Mouse (Mus musculus) spleen, postnatal 10 days (tissue): ENCODE results near the gene Olfr1290.

ENCODE experiments used
- DNase-seq, 2 experiments: peaks; one replicate each; pipeline ENCODE4 v3.0.0; 2021 to 2022; ENCODE audit warnings: low spot score in 2 of 2

Olfr1290 gene

GRCm38 (mm10) chr2:111493729-111494128 is at the start of gene Olfr1290:
TSS of gene Olfr1290 (minus strand) at chr2:111493829.
- no peak for DNase-seq

DNA sequence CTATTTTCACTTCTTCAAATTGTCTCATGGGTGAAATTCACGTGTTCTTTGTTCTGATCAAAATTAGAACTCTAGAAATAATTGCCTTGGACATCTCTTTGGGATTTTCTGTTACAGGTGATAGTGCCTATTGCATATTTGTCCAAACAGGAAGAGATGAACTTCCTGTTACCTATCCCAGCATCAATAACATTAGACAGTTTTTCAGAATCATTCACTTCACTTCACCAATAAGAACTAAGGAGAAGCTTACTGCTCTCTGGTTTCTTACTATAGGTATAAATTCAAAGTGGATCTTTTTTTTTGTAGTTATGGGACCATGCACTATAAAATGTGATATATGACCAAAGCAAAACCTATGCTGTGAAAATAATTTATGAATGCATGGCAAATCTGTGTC is 46.6 kb upstream of the Olfr1290 start, which contains the start of gene Olfr1294:
Gene Olfr1294, minus strand, starts transcription at position 101 of the 400 bp plus-strand sequence.
- DNase-seq, result no peak

- DNase-seq, result no peak
These were observed 31.3 kb upstream of the Olfr1290 start, which contains the start of gene Olfr1293-ps for GRCm38 (mm10) chr2:111524903-111525302. TSS of gene Olfr1293-ps (plus strand) at chr2:111525203.

- DNase-seq, result no peak
These were observed 23.8 kb upstream of the Olfr1290 start for GRCm38 (mm10) chr2:111517451-111517850.

DNA sequence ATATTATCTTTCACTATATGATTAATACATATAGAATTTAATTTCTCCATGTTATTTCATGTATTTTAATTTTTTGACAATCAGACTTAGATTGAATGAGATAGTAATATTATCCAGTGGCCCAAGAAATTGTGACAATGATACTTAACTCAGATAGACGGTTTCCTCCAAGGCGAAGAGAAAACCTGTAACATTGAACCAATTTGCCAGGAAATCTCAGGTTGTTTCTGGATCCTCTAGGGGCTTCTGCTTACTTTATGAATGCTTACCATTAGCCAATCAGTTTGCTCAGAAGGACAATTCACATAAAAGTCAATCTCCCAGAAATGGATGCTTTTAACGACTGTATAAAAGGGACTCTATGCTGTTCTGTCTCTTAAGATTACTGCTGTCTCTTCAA is 3.3 kb upstream of the Olfr1290 start, which contains the start of gene Olfr1291-ps1:
Gene Olfr1291-ps1, plus strand, starts transcription at position 301 of the 400 bp plus-strand sequence.
- DNase-seq, result no peak

DNA sequence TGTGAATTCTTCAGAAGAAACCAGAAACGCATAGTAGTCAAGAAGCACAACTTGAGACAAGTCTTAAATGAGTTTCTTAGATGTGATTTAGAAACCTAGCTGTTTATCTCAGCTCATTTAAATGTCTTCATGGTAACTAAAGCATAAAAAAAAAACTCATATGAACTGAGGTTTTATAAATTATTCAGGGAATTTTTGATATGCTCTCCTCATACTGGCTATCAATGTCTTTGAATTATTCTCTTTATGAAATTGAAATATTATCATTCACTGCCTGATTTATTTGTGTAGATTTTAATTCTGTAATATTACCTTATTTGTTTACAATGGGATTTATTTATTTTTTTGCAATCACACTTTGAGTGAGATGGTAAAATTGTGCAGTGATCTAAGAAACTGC is 13.1 kb downstream of the Olfr1290 start, which contains the start of gene Olfr1289:
Gene Olfr1289, plus strand, starts transcription at position 301 of the 400 bp plus-strand sequence.
- no peak for DNase-seq

GRCm38 (mm10) chr2:111473801-111474200 is 19.8 kb downstream of the Olfr1290 start, which contains the start of gene Olfr1288:
TSS of gene Olfr1288 (plus strand) at chr2:111474101.
- DNase-seq, result no peak

GRCm38 (mm10) chr2:111448842-111449241 is 44.8 kb downstream of the Olfr1290 start, which contains the start of gene Olfr1287:
TSS of gene Olfr1287 (plus strand) at chr2:111449142.
- no peak for DNase-seq
